Mouse (Mus musculus): ENCODE results near the gene Vezf1. TPM values are rescaled to one million over a fixed set of nuclear protein-coding genes. Genes with fewer than 3 reads are reported as not detected.

Vezf1 gene
- polyA plus RNA-seq, 1 experiment from 2014 or later, result 35.0 TPM

GRCm38 (mm10) chr11:88103214-88103941 lies 35.3 kb downstream of the Vezf1 start:
- 91% methylated on average over 19 of the region's 19 CpGs for WGBS
- Histone ChIP-seq H3K27ac (replicated peaks) (no peak overlapping the region), H3K4me1 (peaks cover 46% of the 10 kb centered on the region), H3K9ac (replicated peaks) (no peak overlapping the region), H3K27me3 (replicated peaks) (no peaks in the 10 kb centered on the region), H3K4me2 (no peak overlapping the region), H3K36me3 (no peaks in the 10 kb centered on the region), H3K4me3 (replicated peaks) (no peak overlapping the region), H3K9me3 (replicated peaks) (no peaks in the 10 kb centered on the region)
- ATAC-seq (ENCODE audit: low FRiP score), result no peak

- WGBS, result 77% methylated on average over 6 of the region's 6 CpGs
- Histone ChIP-seq H3K27me3 (replicated peaks) (no peaks in the 10 kb centered on the region), H3K9ac (replicated peaks) (no peak overlapping the region), H3K4me3 (replicated peaks) (no peak overlapping the region), H3K9me3 (replicated peaks) (no peaks in the 10 kb centered on the region), H3K4me2 (no peak overlapping the region), H3K36me3 (no peaks in the 10 kb centered on the region), H3K4me1 (peaks cover 37% of the 10 kb centered on the region), H3K27ac (replicated peaks) (no peak overlapping the region)
- ATAC-seq (ENCODE audit: low FRiP score), result no peak
Observed at GRCm38 (mm10) chr11:88105494-88106291, 37.6 kb downstream of the Vezf1 start.

- Histone ChIP-seq H3K9ac (replicated peaks) (no peak overlapping the region), H3K4me1 (peaks cover 32% of the 10 kb centered on the region), H3K4me2 (no peak overlapping the region), H3K27me3 (replicated peaks) (no peaks in the 10 kb centered on the region), H3K27ac (replicated peaks) (no peak overlapping the region), H3K36me3 (no peaks in the 10 kb centered on the region), H3K9me3 (replicated peaks) (no peaks in the 10 kb centered on the region), H3K4me3 (replicated peaks) (no peak overlapping the region)
- ATAC-seq (ENCODE audit: low FRiP score), result no peak
- WGBS, result 82% methylated on average over 8 of the region's 8 CpGs
Observed at GRCm38 (mm10) chr11:88106292-88106554, 38.1 kb downstream of the Vezf1 start.

- WGBS, result 83% methylated on average over 4 of the region's 4 CpGs
- Histone ChIP-seq H3K27me3 (replicated peaks) (no peaks in the 10 kb centered on the region), H3K9ac (replicated peaks) (no peak overlapping the region), H3K9me3 (replicated peaks) (no peaks in the 10 kb centered on the region), H3K4me2 (no peak overlapping the region), H3K4me1 (peaks cover 31% of the 10 kb centered on the region), H3K4me3 (replicated peaks) (no peak overlapping the region), H3K27ac (replicated peaks) (no peak overlapping the region), H3K36me3 (no peaks in the 10 kb centered on the region)
- ATAC-seq (ENCODE audit: low FRiP score), result no peak
Observed at GRCm38 (mm10) chr11:88107365-88107764, 39.3 kb downstream of the Vezf1 start.

- no peaks in the 10 kb centered on the region for H3K27me3 ChIP-seq (replicated peaks)
- H3K9ac ChIP-seq (replicated peaks), result no peak overlapping the region
- 63% methylated on average over 8 of the region's 9 CpGs for WGBS
- ATAC-seq (ENCODE audit: low FRiP score), result no peak
- H3K36me3 ChIP-seq, result no peaks in the 10 kb centered on the region
- H3K4me2 ChIP-seq, result no peak overlapping the region
- no peak overlapping the region for H3K4me3 ChIP-seq (replicated peaks)
- no peaks in the 10 kb centered on the region for H3K9me3 ChIP-seq (replicated peaks)
- H3K27ac ChIP-seq (replicated peaks), result no peak overlapping the region
- peaks cover 45% of the 10 kb centered on the region for H3K4me1 ChIP-seq
Observed at GRCm38 (mm10) chr11:88110031-88110594, 42.0 kb downstream of the Vezf1 start.

- Histone ChIP-seq H3K9ac (replicated peaks) (no peak overlapping the region), H3K27ac (replicated peaks) (no peak overlapping the region; the same call in 1 of the 2 replicates), H3K4me2 (no peak overlapping the region), H3K4me3 (replicated peaks) (no peak overlapping the region), H3K36me3 (no peaks in the 10 kb centered on the region), H3K27me3 (replicated peaks) (no peaks in the 10 kb centered on the region), H3K4me1 (peaks cover 56% of the 10 kb centered on the region), H3K9me3 (replicated peaks) (no peaks in the 10 kb centered on the region)
- WGBS, result 45% methylated on average over 13 of the region's 13 CpGs
- ATAC-seq (ENCODE audit: low FRiP score), result no peak
Observed at GRCm38 (mm10) chr11:88112078-88112477, 44.0 kb downstream of the Vezf1 start.

- no peaks in the 10 kb centered on the region for H3K36me3 ChIP-seq
- H3K9me3 ChIP-seq (replicated peaks), result no peaks in the 10 kb centered on the region
- H3K9ac ChIP-seq (replicated peaks), result no peak overlapping the region
- ATAC-seq (ENCODE audit: low FRiP score), result no peak
- peaks cover 58% of the 10 kb centered on the region for H3K4me1 ChIP-seq
- H3K4me2 ChIP-seq, result no peak overlapping the region
- WGBS, result 67% methylated on average over 7 of the region's 7 CpGs
- H3K27ac ChIP-seq (replicated peaks), result no peak overlapping the region
- H3K4me3 ChIP-seq (replicated peaks), result no peak overlapping the region
- H3K27me3 ChIP-seq (replicated peaks), result no peaks in the 10 kb centered on the region
Observed at GRCm38 (mm10) chr11:88112677-88113333, 44.7 kb downstream of the Vezf1 start.

GRCm38 (mm10) chr11:88113543-88114271 lies 45.6 kb downstream of the Vezf1 start:
- peaks cover 66% of the 10 kb centered on the region for H3K4me1 ChIP-seq
- H3K9me3 ChIP-seq (replicated peaks), result no peaks in the 10 kb centered on the region
- no peaks in the 10 kb centered on the region for H3K36me3 ChIP-seq
- peak overlapping the region; percentile 18; the same call in 1 of the 2 replicates for H3K27ac ChIP-seq (replicated peaks)
- WGBS, result 40% methylated on average over 6 of the region's 6 CpGs
- no peaks in the 10 kb centered on the region for H3K27me3 ChIP-seq (replicated peaks)
- no peak for ATAC-seq (ENCODE audit: low FRiP score)
- no peak overlapping the region for H3K4me3 ChIP-seq (replicated peaks)
- no peak overlapping the region; the same call in 1 of the 2 replicates for H3K9ac ChIP-seq (replicated peaks)
- no peak overlapping the region for H3K4me2 ChIP-seq

- H3K9ac ChIP-seq (replicated peaks), result no peak overlapping the region; the same call in 1 of the 2 replicates
Observed at GRCm38 (mm10) chr11:88114871-88115301, 46.8 kb downstream of the Vezf1 start.

GRCm38 (mm10) chr11:88116568-88116967 lies 48.5 kb downstream of the Vezf1 start:
- Histone ChIP-seq H3K4me2 (no peak overlapping the region), H3K4me3 (replicated peaks) (no peak overlapping the region), H3K4me1 (peaks cover 67% of the 10 kb centered on the region), H3K27me3 (replicated peaks) (no peaks in the 10 kb centered on the region), H3K9me3 (replicated peaks) (no peaks in the 10 kb centered on the region), H3K9ac (replicated peaks) (no peak overlapping the region), H3K36me3 (no peaks in the 10 kb centered on the region), H3K27ac (replicated peaks) (peak overlapping the region; percentile 33; the same call in 1 of the 2 replicates)
- 77% methylated on average over 6 of the region's 6 CpGs for WGBS
- ATAC-seq (ENCODE audit: low FRiP score), result no peak

More at GRCm38 (mm10) chr11:88114871-88115301, 46.8 kb downstream of the Vezf1 start:
- 29% methylated on average over 8 of the region's 8 CpGs for WGBS
- Histone ChIP-seq H3K4me2 (0 out of 2 replicates have a peak overlapping the region, but pooled peaks have one; percentile 21), H3K36me3 (no peaks in the 10 kb centered on the region), H3K9me3 (replicated peaks) (no peaks in the 10 kb centered on the region), H3K4me1 (peaks cover 73% of the 10 kb centered on the region), H3K4me3 (replicated peaks) (no peak overlapping the region), H3K27me3 (replicated peaks) (no peaks in the 10 kb centered on the region), H3K27ac (replicated peaks) (peak overlapping the region; percentile 66)
- ATAC-seq (ENCODE audit: low FRiP score), result 0 out of 2 replicates have a peak, but pooled peaks have one; percentile 18
